Mouse (Mus musculus): ENCODE measurements around the gene Zcrb1.

The Zcrb1 gene

GRCm38 (mm10) chr15:93371838-93372237 lies 26.3 kb downstream of the Zcrb1 start:
- DNase-seq (ENCODE audit: low spot score in 2 of 2) = no peak

- no peak for DNase-seq (ENCODE audit: low spot score in 2 of 2)
Measured at GRCm38 (mm10) chr15:93368558-93368957, 29.6 kb downstream of the Zcrb1 start.

- DNase-seq (ENCODE audit: low spot score in 2 of 2) = no peak
Measured at GRCm38 (mm10) chr15:93365561-93365960, 32.6 kb downstream of the Zcrb1 start.

- DNase-seq (ENCODE audit: low spot score in 2 of 2) = no peak
Measured at GRCm38 (mm10) chr15:93358346-93359095, 39.6 kb downstream of the Zcrb1 start.

GRCm38 (mm10) chr15:93340630-93341379 lies 57.3 kb downstream of the Zcrb1 start:
- no peak for DNase-seq (ENCODE audit: low spot score in 2 of 2)

- peak; percentile 71 to 79 for DNase-seq (ENCODE audit: low spot score in 2 of 2)
Measured at GRCm38 (mm10) chr15:93336925-93337761, 61.0 kb downstream of the Zcrb1 start, which contains the start of gene Yaf2. Gene Yaf2, minus strand, starts transcription at chr15:93336935.

GRCm38 (mm10) chr15:93336658-93336924 lies 61.5 kb downstream of the Zcrb1 start:
- no peak for DNase-seq (ENCODE audit: low spot score in 2 of 2)
